Mouse (Mus musculus) natural killer cell, adult 2 months (primary cell): ENCODE results near the gene Cdhr2.

Experiments used
- DNase-seq, 2 experiments: peaks; one replicate each; pipeline ENCODE4 v3.0.0; 2022; ENCODE audit warnings: low spot score in 2 of 2

The Cdhr2 gene

GRCm38 (mm10) chr13:54783698-54784097, 82.4 kb downstream of the Cdhr2 start, which contains the start of gene Eif4e1b:
Gene Eif4e1b (plus strand): TSS chr13:54783998.
- no peak for DNase-seq
